Mouse (Mus musculus) kidney, adult 2 months (tissue): Measurements from ENCODE around the gene Dab2ip. TPM values are rescaled to one million over a fixed set of nuclear protein-coding genes. Genes with fewer than 3 reads are reported as not detected.

ENCODE experiments used
- DNase-seq: peaks from one replicate; pipeline ENCODE4 v3.0.0; 2021
- H3K27ac ChIP-seq: fragments of 200-500 bp; 2 replicates; pipeline ENCODE4 v1.5.1; 2012; ENCODE audit warnings: low read depth, low read length, control low read depth, inconsistent platforms; ENCODE audit not compliant: insufficient read depth
- H3K27me3 ChIP-seq: fragments of 200-500 bp; replicated peaks from 2 replicates; pipeline ENCODE4 v1.6.1; 2012; ENCODE audit warnings: mild to moderate bottlenecking, moderate library complexity, low read length, inconsistent platforms; ENCODE audit not compliant: control insufficient read depth, insufficient read depth
- H3K36me3 ChIP-seq: fragments of 200-500 bp; 2 replicates; pipeline ENCODE4 v1.6.1; 2012; ENCODE audit warnings: mild to moderate bottlenecking, moderate library complexity, low read length, inconsistent platforms; ENCODE audit not compliant: control insufficient read depth, insufficient read depth
- H3K4me1 ChIP-seq: fragments of 200-500 bp; 2 replicates; pipeline ENCODE4 v1.6.1; 2011; ENCODE audit warnings: low read length; ENCODE audit not compliant: control insufficient read depth, insufficient read depth
- H3K4me3 ChIP-seq: fragments of 200-500 bp; 2 replicates; pipeline ENCODE4 v1.5.1; 2011; ENCODE audit warnings: mild to moderate bottlenecking, low read depth, low read length, control low read depth; ENCODE audit not compliant: insufficient read depth
- CTCF ChIP-seq: fragments of 200-500 bp; conservative IDR thresholded peaks from 2 replicates; pipeline ENCODE4 v1.5.1; 2011; ENCODE audit warnings: low read depth, mild to moderate bottlenecking, control low read depth, low read length, moderate library complexity, mixed read lengths; ENCODE audit not compliant: insufficient read depth, insufficient read length
- POLR2A ChIP-seq: fragments of 200-500 bp; IDR thresholded peaks from one replicate; pipeline ENCODE4 v1.6.1; 2011; ENCODE audit warnings: low read depth, low read length, control low read depth
- WGBS: fragments of 180-500 bp; shearing (Covaris S2); methylation state at CpG from one replicate; pipeline ENCODE4 v1.1.7; 2018; 5-methylcytosine and 5-hydroxymethylcytosine counted together
- polyA plus RNA-seq: library from polyadenylated mRNA; depleted of rRNA; stranded (reverse); fragments of >200 nt; gene quantifications from 2 replicates; pipeline ENCODE4 v1.2.3, GENCODE M21; 2012

The Dab2ip gene
- polyA plus RNA-seq, 1 experiment: 32.9 TPM

DNA sequence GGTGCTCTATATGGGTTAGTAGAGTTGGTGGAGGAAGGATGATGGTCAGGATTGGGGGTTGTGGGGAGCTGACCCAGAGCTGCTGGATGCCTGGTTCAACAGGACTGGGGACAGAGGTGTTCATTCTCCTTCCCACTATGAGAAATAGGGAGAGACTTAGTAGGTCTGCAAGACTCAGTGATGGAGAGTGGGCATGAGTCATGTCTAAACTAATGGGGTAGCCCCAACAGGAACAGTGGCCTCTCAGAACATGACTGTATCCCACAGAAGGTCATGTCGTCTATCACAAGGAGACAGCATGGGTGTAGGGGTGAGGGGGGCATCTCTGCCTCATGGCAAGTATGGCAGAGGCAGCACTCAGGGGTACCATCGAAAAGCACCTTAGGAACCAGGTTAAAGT lies 81.7 kb downstream of the Dab2ip start:
- 89% methylated on average over 2 of the region's 2 CpGs for WGBS
- Histone ChIP-seq H3K4me1 (peaks cover 4% of the 10 kb centered on the region), H3K27ac (no peak overlapping the region), H3K36me3 (no peaks in the 10 kb centered on the region), H3K4me3 (no peak overlapping the region), H3K27me3 (no peaks in the 10 kb centered on the region)
- DNase-seq: no peak
- no peak for TF ChIP-seq POLR2A
- TF ChIP-seq CTCF: no peak

GRCm38 (mm10) chr2:35640576-35640975 lies 82.5 kb downstream of the Dab2ip start:
- Histone ChIP-seq H3K4me1 (peaks cover 4% of the 10 kb centered on the region), H3K4me3 (no peak overlapping the region), H3K27ac (no peak overlapping the region), H3K27me3 (no peaks in the 10 kb centered on the region), H3K36me3 (no peaks in the 10 kb centered on the region)
- TF ChIP-seq CTCF: no peak
- no peak for TF ChIP-seq POLR2A
- DNase-seq: peak; percentile 60
- WGBS: 43% methylated on average over 13 of the region's 13 CpGs

- H3K4me1 ChIP-seq: peaks cover 4% of the 10 kb centered on the region
- no peak overlapping the region for H3K4me3 ChIP-seq
- no peaks in the 10 kb centered on the region for H3K27me3 ChIP-seq
- WGBS: 76% methylated on average over 7 of the region's 7 CpGs
- no peak for DNase-seq
- TF ChIP-seq POLR2A: no peak
- TF ChIP-seq CTCF: no peak
- no peak overlapping the region for H3K27ac ChIP-seq
- no peaks in the 10 kb centered on the region for H3K36me3 ChIP-seq
These were observed 84.2 kb downstream of the Dab2ip start for GRCm38 (mm10) chr2:35642224-35642623.

DNA sequence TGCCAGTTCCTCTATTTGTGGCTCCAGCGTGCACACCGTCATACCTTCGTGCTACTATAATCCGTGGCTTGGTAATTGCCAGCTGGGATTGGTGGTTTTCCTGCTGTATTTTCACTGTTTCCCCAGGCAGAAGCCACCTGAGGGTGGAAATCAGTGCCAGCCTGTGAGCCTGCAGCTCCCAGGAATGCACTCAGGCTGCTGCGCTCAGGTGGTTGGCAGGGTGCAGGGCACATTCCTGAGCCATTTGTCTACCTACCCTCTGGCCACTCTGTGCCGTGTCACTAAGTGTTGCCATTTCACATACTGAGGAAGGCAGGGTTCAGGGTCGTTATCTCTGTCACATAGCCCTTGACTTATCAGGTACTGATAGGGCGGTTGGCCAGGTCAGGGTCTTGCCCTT lies 88.5 kb downstream of the Dab2ip start:
- TF ChIP-seq CTCF (no peak), POLR2A (no peak)
- Histone ChIP-seq H3K36me3 (no peaks in the 10 kb centered on the region), H3K4me1 (peaks cover 4% of the 10 kb centered on the region; the same call in 1 of the 2 replicates), H3K4me3 (no peak overlapping the region), H3K27me3 (no peaks in the 10 kb centered on the region), H3K27ac (no peak overlapping the region)
- no peak for DNase-seq
- WGBS: 72% methylated on average over 8 of the region's 8 CpGs

DNA sequence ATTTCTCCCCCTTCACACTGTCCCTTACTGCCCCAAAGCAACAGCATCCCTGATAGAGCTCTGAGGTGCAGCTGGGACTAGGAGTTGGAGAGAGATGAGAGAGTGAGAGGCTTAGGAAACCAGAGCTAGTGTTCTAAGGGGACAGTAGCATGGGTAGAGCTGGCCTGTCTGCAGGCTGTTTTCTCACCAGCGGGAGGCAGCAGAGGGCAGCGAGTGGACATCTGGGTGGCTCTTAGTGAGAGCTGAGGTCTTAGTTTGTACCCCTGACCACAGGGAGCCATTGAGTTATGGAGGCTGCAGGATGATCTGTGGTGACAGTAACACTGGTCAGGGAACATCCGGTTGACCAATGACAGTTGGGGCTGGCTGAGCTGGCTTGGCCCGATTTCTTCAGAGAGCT lies 91.6 kb downstream of the Dab2ip start:
- no peak overlapping the region for H3K27ac ChIP-seq
- WGBS: 36% methylated on average over 4 of the region's 4 CpGs
- peak; percentile 84 for DNase-seq
- no peak overlapping the region for H3K4me3 ChIP-seq
- H3K27me3 ChIP-seq: no peaks in the 10 kb centered on the region
- H3K36me3 ChIP-seq: no peaks in the 10 kb centered on the region
- TF ChIP-seq POLR2A: no peak
- peak; percentile 94 for TF ChIP-seq CTCF
- peaks cover 4% of the 10 kb centered on the region; the same call in 1 of the 2 replicates for H3K4me1 ChIP-seq

DNA sequence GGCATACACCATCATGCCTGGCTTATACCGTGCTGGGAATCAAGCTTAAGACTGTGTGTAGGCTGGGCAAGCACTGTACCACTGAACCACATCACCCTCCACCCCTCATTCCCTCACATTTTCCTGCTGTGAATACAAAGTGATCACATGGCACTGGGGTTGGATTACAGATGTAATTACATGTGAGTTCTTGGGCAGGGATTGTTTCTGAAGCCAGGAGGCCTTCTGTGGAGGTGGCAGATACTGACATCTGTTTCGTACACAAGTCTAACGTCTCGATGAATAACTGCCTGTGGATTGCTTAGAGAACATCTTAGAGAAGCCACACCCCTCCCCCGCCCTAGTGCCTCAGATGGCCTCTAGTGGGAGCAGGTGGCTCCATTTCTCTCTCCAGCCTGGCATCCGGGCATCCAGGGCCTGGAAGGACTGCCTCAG lies 93.2 kb downstream of the Dab2ip start:
- no peak for TF ChIP-seq POLR2A
- TF ChIP-seq CTCF: no peak; the same call in 1 of the 2 replicates
- Histone ChIP-seq H3K27ac (no peak overlapping the region), H3K27me3 (no peaks in the 10 kb centered on the region), H3K4me3 (no peak overlapping the region), H3K4me1 (peaks cover 4% of the 10 kb centered on the region; the same call in 1 of the 2 replicates), H3K36me3 (no peaks in the 10 kb centered on the region)
- 40% methylated on average over 6 of the region's 6 CpGs for WGBS
- DNase-seq: peak; percentile 51

DNA sequence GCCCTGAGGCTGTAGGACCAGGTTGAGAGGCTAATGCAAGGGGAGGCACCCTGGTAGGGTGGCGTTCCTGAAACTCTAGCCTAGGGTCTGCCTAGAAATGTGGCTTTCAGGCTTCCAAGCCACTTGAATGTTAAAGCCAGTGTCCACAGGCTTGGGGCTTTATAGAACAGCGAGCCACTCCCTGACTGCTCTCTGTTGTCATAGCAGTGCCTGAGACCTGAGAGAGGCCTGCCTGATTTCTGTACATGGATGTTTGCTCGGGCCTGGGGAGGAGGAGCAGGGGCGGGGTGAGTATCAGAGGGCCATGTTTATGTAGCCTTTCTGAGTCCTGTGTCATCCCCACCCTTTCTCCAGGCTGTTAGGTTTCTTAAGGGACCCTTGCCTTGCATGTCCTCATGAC lies 94.9 kb downstream of the Dab2ip start:
- H3K36me3 ChIP-seq: no peaks in the 10 kb centered on the region
- no peak overlapping the region for H3K27ac ChIP-seq
- no peaks in the 10 kb centered on the region for H3K27me3 ChIP-seq
- TF ChIP-seq POLR2A: no peak
- no peak for TF ChIP-seq CTCF
- no peak overlapping the region for H3K4me3 ChIP-seq
- DNase-seq: no peak
- WGBS: 87% methylated on average over 4 of the region's 4 CpGs
- peaks cover 4% of the 10 kb centered on the region; the same call in 1 of the 2 replicates for H3K4me1 ChIP-seq

GRCm38 (mm10) chr2:35654795-35655194 lies 96.7 kb downstream of the Dab2ip start:
- WGBS: 80% methylated on average over 6 of the region's 6 CpGs
- DNase-seq: no peak
- H3K4me1 ChIP-seq: peaks cover 4% of the 10 kb centered on the region; the same call in 1 of the 2 replicates
- H3K27me3 ChIP-seq: no peaks in the 10 kb centered on the region
- no peak overlapping the region for H3K27ac ChIP-seq
- TF ChIP-seq POLR2A (no peak), CTCF (no peak)
- H3K4me3 ChIP-seq: no peak overlapping the region
- H3K36me3 ChIP-seq: no peaks in the 10 kb centered on the region
